Mouse (Mus musculus): ENCODE measurements around the gene Car11. TPM values are rescaled to one million over a fixed set of nuclear protein-coding genes. Genes with fewer than 3 reads are reported as not detected.

Car11 gene
- total RNA-seq, 2 experiments from 2014 or later, result 11.1 to 17.3 TPM

- DNase-seq (ENCODE audit: low spot score), result no peak
These were observed 22.2 kb downstream of the Car11 start for GRCm38 (mm10) chr7:45721642-45722347.

- DNase-seq (ENCODE audit: low spot score), result no peak
These were observed 22.7 kb downstream of the Car11 start for GRCm38 (mm10) chr7:45722348-45722713.

GRCm38 (mm10) chr7:45723301-45723700 is 23.7 kb downstream of the Car11 start:
- no peak for DNase-seq (ENCODE audit: low spot score)

- DNase-seq (ENCODE audit: low spot score), result no peak
These were observed 24.1 kb downstream of the Car11 start for GRCm38 (mm10) chr7:45723781-45724180.

- no peak for DNase-seq (ENCODE audit: low spot score)
These were observed 25.5 kb downstream of the Car11 start for GRCm38 (mm10) chr7:45725151-45725550.

- DNase-seq (ENCODE audit: low spot score), result no peak
These were observed 26.1 kb downstream of the Car11 start, which contains the start of gene Spaca4 for GRCm38 (mm10) chr7:45725713-45726112. TSS of gene Spaca4 (minus strand) at chr7:45725813.

GRCm38 (mm10) chr7:45726419-45726818 is 26.8 kb downstream of the Car11 start:
- no peak for DNase-seq (ENCODE audit: low spot score)

GRCm38 (mm10) chr7:45727625-45728024 is 28.0 kb downstream of the Car11 start:
- no peak for DNase-seq (ENCODE audit: low spot score)

- no peak for DNase-seq (ENCODE audit: low spot score)
These were observed 31.2 kb downstream of the Car11 start for GRCm38 (mm10) chr7:45730727-45731431.

GRCm38 (mm10) chr7:45733477-45733876 is 33.8 kb downstream of the Car11 start:
- no peak for DNase-seq (ENCODE audit: low spot score)

- DNase-seq (ENCODE audit: low spot score), result peak; percentile 80
These were observed 39.6 kb downstream of the Car11 start for GRCm38 (mm10) chr7:45739162-45739763.

- no peak for DNase-seq (ENCODE audit: low spot score)
These were observed 40.2 kb downstream of the Car11 start for GRCm38 (mm10) chr7:45739820-45740219.

- no peak for DNase-seq (ENCODE audit: low spot score)
These were observed 41.7 kb downstream of the Car11 start for GRCm38 (mm10) chr7:45741308-45741707.

- no peak for DNase-seq (ENCODE audit: low spot score)
These were observed 42.1 kb downstream of the Car11 start for GRCm38 (mm10) chr7:45741777-45742176.

- DNase-seq (ENCODE audit: low spot score), result no peak
These were observed 42.7 kb downstream of the Car11 start for GRCm38 (mm10) chr7:45742338-45742737.

GRCm38 (mm10) chr7:45744387-45744786 is 44.7 kb downstream of the Car11 start:
- DNase-seq (ENCODE audit: low spot score), result peak; percentile 60

GRCm38 (mm10) chr7:45746518-45746917 is 46.9 kb downstream of the Car11 start:
- DNase-seq (ENCODE audit: low spot score), result no peak

GRCm38 (mm10) chr7:45747450-45747849 is 47.8 kb downstream of the Car11 start:
- DNase-seq (ENCODE audit: low spot score), result no peak

- no peak for DNase-seq (ENCODE audit: low spot score)
These were observed 48.5 kb downstream of the Car11 start for GRCm38 (mm10) chr7:45748110-45748509.

GRCm38 (mm10) chr7:45749401-45749800 is 49.8 kb downstream of the Car11 start:
- no peak for DNase-seq (ENCODE audit: low spot score)

- no peak for DNase-seq (ENCODE audit: low spot score)
These were observed 50.5 kb downstream of the Car11 start for GRCm38 (mm10) chr7:45750162-45750561.
